Mouse (Mus musculus) urinary bladder, postnatal 4 days (tissue): ENCODE measurements around the gene Xab2.

Experiments used
- DNase-seq, 2 experiments: peaks; one replicate each; pipeline ENCODE4 v3.0.0; 2021 to 2022; ENCODE audit warnings: low spot score in 2 of 2

Gene Xab2

GRCm38 (mm10) chr8:3621199-3621970, at the start of gene Xab2, which contains the start of gene Pet100:
Gene Xab2 (minus strand): TSS chr8:3621316.
Gene Pet100 (plus strand): TSS chr8:3621548.
- DNase-seq = peak; percentile 97 to 98

GRCm38 (mm10) chr8:3670388-3670787, 49.3 kb upstream of the Xab2 start:
- DNase-seq = no peak

- DNase-seq = no peak
Observed at GRCm38 (mm10) chr8:3665507-3665906, 44.4 kb upstream of the Xab2 start, which contains the start of gene Mcemp1. Gene Mcemp1 (plus strand): TSS chr8:3665754.

- DNase-seq = no peak
Observed at GRCm38 (mm10) chr8:3664405-3664804, 43.3 kb upstream of the Xab2 start.

GRCm38 (mm10) chr8:3660889-3661288, 39.8 kb upstream of the Xab2 start:
- no peak for DNase-seq

- no peak for DNase-seq
Observed at GRCm38 (mm10) chr8:3656725-3657381, 35.7 kb upstream of the Xab2 start.

- DNase-seq = no peak
Observed at GRCm38 (mm10) chr8:3655526-3655925, 34.4 kb upstream of the Xab2 start, which contains the start of gene Retn. Gene Retn (plus strand): TSS chr8:3655770.

- no peak for DNase-seq
Observed at GRCm38 (mm10) chr8:3654726-3655508, 33.8 kb upstream of the Xab2 start.

- no peak for DNase-seq
Observed at GRCm38 (mm10) chr8:3652845-3653244, 31.7 kb upstream of the Xab2 start.

- DNase-seq = no peak
Observed at GRCm38 (mm10) chr8:3648990-3649389, 27.9 kb upstream of the Xab2 start.

- no peak for DNase-seq
Observed at GRCm38 (mm10) chr8:3648268-3648667, 27.2 kb upstream of the Xab2 start.

- DNase-seq = no peak
Observed at GRCm38 (mm10) chr8:3647561-3647960, 26.4 kb upstream of the Xab2 start.

GRCm38 (mm10) chr8:3646824-3647531, 25.9 kb upstream of the Xab2 start:
- no peak for DNase-seq

- peak in 1 of 2 experiments; percentile 29 for DNase-seq
Observed at GRCm38 (mm10) chr8:3645804-3646203, 24.7 kb upstream of the Xab2 start.

GRCm38 (mm10) chr8:3631478-3631875, 10.4 kb upstream of the Xab2 start:
- no peak for DNase-seq

GRCm38 (mm10) chr8:3630647-3631477, 9.7 kb upstream of the Xab2 start, which contains the start of gene Stxbp2:
Gene Stxbp2 (plus strand): TSS chr8:3630955.
- peak; percentile 65 to 74 for DNase-seq

- DNase-seq = no peak
Observed at GRCm38 (mm10) chr8:3628014-3628413, 6.9 kb upstream of the Xab2 start.

- no peak for DNase-seq
Observed at GRCm38 (mm10) chr8:3626971-3627370, 5.9 kb upstream of the Xab2 start.

GRCm38 (mm10) chr8:3625445-3625844, 4.3 kb upstream of the Xab2 start, which contains the start of gene Pcp2:
Gene Pcp2 (minus strand): TSS chr8:3625545.
- no peak for DNase-seq

GRCm38 (mm10) chr8:3622119-3622518, 1.0 kb upstream of the Xab2 start:
- no peak for DNase-seq

GRCm38 (mm10) chr8:3609816-3610150, 11.3 kb downstream of the Xab2 start:
- DNase-seq = no peak
